Mouse (Mus musculus): ENCODE data around the gene Rtkn.

The Rtkn gene

GRCm38 (mm10) chr6:83116373-83117164 is 18.7 kb upstream of the Rtkn start:
- in situ Hi-C loops (cut with MseI, MboI) = no loop called here

- in situ Hi-C loops (cut with MseI, MboI) = no loop called here
These were observed 18.2 kb upstream of the Rtkn start for GRCm38 (mm10) chr6:83117165-83117438.

- in situ Hi-C loops (cut with MseI, MboI) = no loop called here
These were observed 17.6 kb upstream of the Rtkn start for GRCm38 (mm10) chr6:83117616-83118015.

- in situ Hi-C loops (cut with MseI, MboI) = no loop called here
These were observed 16.9 kb upstream of the Rtkn start for GRCm38 (mm10) chr6:83118369-83118768.

GRCm38 (mm10) chr6:83118825-83119733 is 16.2 kb upstream of the Rtkn start:
- in situ Hi-C loops (cut with MseI, MboI) = no loop called here

- in situ Hi-C loops (cut with MseI, MboI) = no loop called here
These were observed 15.6 kb upstream of the Rtkn start for GRCm38 (mm10) chr6:83119734-83120051.

- in situ Hi-C loops (cut with MseI, MboI) = no loop called here
These were observed 14.1 kb upstream of the Rtkn start, which contains the start of gene Wbp1 for GRCm38 (mm10) chr6:83120930-83121862. Gene Wbp1 (minus strand): TSS chr6:83121559.

GRCm38 (mm10) chr6:83121863-83122710 is 13.2 kb upstream of the Rtkn start:
- in situ Hi-C loops (cut with MseI, MboI) = no loop called here

GRCm38 (mm10) chr6:83122961-83123360 is 12.3 kb upstream of the Rtkn start:
- in situ Hi-C loops (cut with MseI, MboI) = no loop called here

GRCm38 (mm10) chr6:83124851-83125312 is 10.4 kb upstream of the Rtkn start:
- in situ Hi-C loops (cut with MseI, MboI) = no loop called here

GRCm38 (mm10) chr6:83125331-83125730 is 9.9 kb upstream of the Rtkn start, which contains the start of gene Ino80b:
Gene Ino80b (minus strand): TSS chr6:83125431.
- in situ Hi-C loops (cut with MseI, MboI) = no loop called here

GRCm38 (mm10) chr6:83127419-83127818 is 7.8 kb upstream of the Rtkn start:
- in situ Hi-C loops (cut with MseI, MboI) = no loop called here

GRCm38 (mm10) chr6:83131469-83132034 is 3.7 kb upstream of the Rtkn start:
- in situ Hi-C loops (cut with MseI, MboI) = no loop called here

- in situ Hi-C loops (cut with MseI, MboI) = no loop called here
These were observed 2.9 kb upstream of the Rtkn start for GRCm38 (mm10) chr6:83132176-83132919.

GRCm38 (mm10) chr6:83134226-83134625 is 1.0 kb upstream of the Rtkn start:
- in situ Hi-C loops (cut with MseI, MboI) = no loop called here

- in situ Hi-C loops (cut with MseI, MboI) = no loop called here
These were observed 403 bp downstream of the Rtkn start for GRCm38 (mm10) chr6:83135571-83136161.

GRCm38 (mm10) chr6:83136291-83136880 is 1.1 kb downstream of the Rtkn start:
- in situ Hi-C loops (cut with MseI, MboI) = no loop called here

GRCm38 (mm10) chr6:83136881-83137575 is 1.8 kb downstream of the Rtkn start:
- in situ Hi-C loops (cut with MseI, MboI) = no loop called here
